Mouse (Mus musculus) myocyte (in vitro differentiated cells): ENCODE measurements around the gene Garnl3. TPM values are rescaled to one million over a fixed set of nuclear protein-coding genes. Genes with fewer than 3 reads are reported as not detected.

Source experiments
- H3K27me3 ChIP-seq: one replicate; pipeline ENCODE4 v1.6.1; 2011; ENCODE audit not compliant: control insufficient read depth, insufficient read depth, insufficient read length
- H3K36me3 ChIP-seq: one replicate; pipeline ENCODE4 v1.6.1; 2011; ENCODE audit not compliant: control insufficient read depth, insufficient read depth
- H3K4me2 ChIP-seq: one replicate; pipeline ENCODE4 v1.6.1; 2011; ENCODE audit warnings: low read depth, control low read depth
- H3K4me3 ChIP-seq: one replicate; pipeline ENCODE4 v1.5.1; 2011; ENCODE audit warnings: mild to moderate bottlenecking, control low read depth, moderate library complexity
- H3K79me2 ChIP-seq: one replicate; pipeline ENCODE4 v1.6.1; 2011; ENCODE audit not compliant: control insufficient read depth, insufficient read depth
- H3ac ChIP-seq: one replicate; pipeline ENCODE4 v1.6.1; 2011; ENCODE audit not compliant: control insufficient read depth, insufficient read length
- CEBPB ChIP-seq: IDR thresholded peaks from 2 replicates; pipeline ENCODE4 v1.6.1; 2011; ENCODE audit warnings: mild to moderate bottlenecking, moderate library complexity; ENCODE audit not compliant: poor library complexity, insufficient read depth, severe bottlenecking
- E2F4 ChIP-seq: IDR thresholded peaks from one replicate; pipeline ENCODE4 v1.6.1; 2011; ENCODE audit warnings: mild to moderate bottlenecking, control low read depth, moderate library complexity; ENCODE audit not compliant: insufficient read depth
- MAX ChIP-seq: IDR thresholded peaks from one replicate; pipeline ENCODE4 v1.6.1; 2011; ENCODE audit warnings: low read depth, mild to moderate bottlenecking, control low read depth
- MYOD1 ChIP-seq, 3 experiments: IDR thresholded peaks; one replicate each; pipeline ENCODE4 v1.6.1; 2011; ENCODE audit warnings: control low read depth in 2 of 3, low read depth in 2 of 3, mild to moderate bottlenecking in 2 of 3, moderate library complexity in 1 of 3; ENCODE audit not compliant: insufficient read length in 2 of 3, control insufficient read depth in 1 of 3
- MYOG ChIP-seq, 3 experiments: IDR thresholded peaks; one replicate each; pipeline ENCODE4 v1.6.1; 2011; ENCODE audit warnings: control low read depth in 2 of 3, low read depth in 2 of 3, mild to moderate bottlenecking in 2 of 3; ENCODE audit not compliant: insufficient read length in 2 of 3, control insufficient read depth in 1 of 3, insufficient read depth in 1 of 3
- POLR2A ChIP-seq: IDR thresholded peaks from one replicate; pipeline ENCODE4 v1.6.1; 2011; ENCODE audit warnings: low read depth, mild to moderate bottlenecking, control low read depth, moderate library complexity; ENCODE audit not compliant: insufficient read length
- POLR2AphosphoS2 ChIP-seq: IDR thresholded peaks from one replicate; pipeline ENCODE4 v1.6.1; 2011; ENCODE audit warnings: low read depth, control low read depth; ENCODE audit not compliant: insufficient read length
- REST ChIP-seq: IDR thresholded peaks from one replicate; pipeline ENCODE4 v1.6.1; 2011; ENCODE audit warnings: mild to moderate bottlenecking, control low read depth, moderate library complexity; ENCODE audit not compliant: insufficient read depth, insufficient read length
- SRF ChIP-seq: IDR thresholded peaks from one replicate; pipeline ENCODE4 v1.6.1; 2011; ENCODE audit warnings: low read depth; ENCODE audit not compliant: control insufficient read depth, insufficient read length
- TCF12 ChIP-seq: IDR thresholded peaks from one replicate; pipeline ENCODE4 v1.6.1; 2011; ENCODE audit warnings: mild to moderate bottlenecking, control low read depth; ENCODE audit not compliant: poor library complexity, insufficient read depth, severe bottlenecking
- TCF3 ChIP-seq: IDR thresholded peaks from one replicate; pipeline ENCODE4 v1.6.1; 2011; ENCODE audit warnings: low read depth, control low read depth; ENCODE audit not compliant: insufficient read length
- USF1 ChIP-seq: IDR thresholded peaks from one replicate; pipeline ENCODE4 v1.6.1; 2011; ENCODE audit warnings: low read depth, mild to moderate bottlenecking, control low read depth, moderate library complexity
- polyA plus RNA-seq: library from polyadenylated mRNA; unstranded; fragments of >200 nt; fragmentation: generic; extraction: Trizol; gene quantifications from one replicate; pipeline ENCODE4 v1.2.1, GENCODE M21; 2012; ENCODE audit warnings: missing spikeins

The Garnl3 gene
- polyA plus RNA-seq, 1 experiment: 2.1 TPM

DNA sequence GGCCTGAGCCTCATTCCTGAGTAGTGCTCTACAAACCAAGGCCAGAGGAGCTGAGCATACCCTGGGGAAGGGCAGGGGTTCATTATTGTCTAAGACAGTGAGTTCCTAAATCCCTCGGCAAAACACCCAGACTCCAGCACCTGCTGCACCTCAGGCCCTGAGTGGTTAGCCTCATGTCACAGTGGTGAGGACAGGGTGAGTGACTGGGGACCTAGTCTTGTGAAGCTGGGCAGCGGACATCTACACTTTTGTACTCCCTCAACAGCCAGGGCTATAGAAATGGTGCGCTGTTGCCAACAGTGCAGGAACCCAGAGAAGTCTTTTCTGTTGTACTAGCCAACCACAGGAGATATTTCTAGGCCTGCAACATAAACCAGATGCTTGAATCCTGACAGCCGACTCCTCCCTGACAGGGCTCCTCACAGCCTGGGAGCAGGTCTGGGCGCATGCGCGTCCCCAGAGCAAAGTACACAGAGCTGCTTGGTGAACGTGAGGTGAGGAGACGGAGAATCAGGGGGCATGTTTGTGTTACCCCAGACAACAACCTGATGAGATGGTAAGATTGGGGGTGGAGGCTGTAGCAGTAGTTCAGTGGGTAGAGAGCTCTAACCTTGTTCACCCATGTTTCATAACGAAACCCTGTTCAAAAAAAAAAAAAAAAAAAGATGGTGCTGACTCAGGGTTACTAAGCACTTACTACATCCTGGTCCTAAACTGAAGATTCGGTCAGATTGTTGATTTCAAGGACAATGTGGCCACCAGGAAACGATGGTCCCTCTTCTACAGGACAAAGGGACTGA lies 46.2 kb upstream of the Garnl3 start:
- Histone ChIP-seq H3K4me2 (peak overlapping the region; percentile 39), H3K4me3 (no peak overlapping the region), H3K36me3 (no peaks in the 10 kb centered on the region), H3K27me3 (no peaks in the 10 kb centered on the region), H3K79me2 (no peaks in the 10 kb centered on the region), H3ac (no peak overlapping the region)
- no peak for TF ChIP-seq SRF
- no peak for TF ChIP-seq MAX
- no peak for TF ChIP-seq MYOD1 (IDR thresholded peaks at IDR 0.05; ENCODE audit: control insufficient read depth in 1 of 3, insufficient read length in 2 of 3, low read depth in 2 of 3)
- TF ChIP-seq E2F4: no peak
- TF ChIP-seq TCF12: no peak
- TF ChIP-seq REST: no peak

DNA sequence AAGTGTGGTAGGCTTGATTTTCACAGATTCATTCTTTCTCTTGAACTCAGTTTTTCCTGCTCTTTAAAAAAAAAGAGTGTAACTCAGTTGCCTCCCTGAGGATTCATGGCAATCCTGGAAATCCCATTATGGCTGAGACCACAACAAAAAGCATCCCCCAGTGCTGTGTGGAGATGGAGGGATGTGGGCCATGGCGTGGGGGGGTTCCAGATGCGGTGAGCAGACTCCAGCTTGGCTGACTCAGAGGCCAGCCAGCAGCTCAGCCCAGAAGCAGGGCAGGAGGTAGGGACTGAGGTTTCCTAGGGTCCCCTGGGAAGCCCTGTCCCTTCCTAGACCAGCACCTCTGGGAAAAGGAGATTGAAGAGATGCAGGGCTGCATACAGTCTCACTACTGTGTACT lies 45.5 kb upstream of the Garnl3 start:
- Histone ChIP-seq H3K36me3 (no peaks in the 10 kb centered on the region), H3K27me3 (no peaks in the 10 kb centered on the region), H3K4me2 (peak overlapping the region; percentile 39), H3ac (no peak overlapping the region), H3K79me2 (no peaks in the 10 kb centered on the region), H3K4me3 (no peak overlapping the region)
- TF ChIP-seq MAX (no peak), E2F4 (no peak), TCF3 (no peak), MYOD1 (IDR thresholded peaks at IDR 0.05; ENCODE audit: control insufficient read depth in 1 of 3, insufficient read length in 2 of 3, low read depth in 2 of 3) (no peak), USF1 (no peak), SRF (no peak), POLR2AphosphoS2 (no peak), REST (no peak), TCF12 (no peak), CEBPB (no peak), POLR2A (no peak), MYOG (IDR thresholded peaks at IDR 0.05; ENCODE audit: control insufficient read depth in 1 of 3, insufficient read depth in 1 of 3, insufficient read length in 2 of 3, low read depth in 2 of 3) (no peak)

DNA sequence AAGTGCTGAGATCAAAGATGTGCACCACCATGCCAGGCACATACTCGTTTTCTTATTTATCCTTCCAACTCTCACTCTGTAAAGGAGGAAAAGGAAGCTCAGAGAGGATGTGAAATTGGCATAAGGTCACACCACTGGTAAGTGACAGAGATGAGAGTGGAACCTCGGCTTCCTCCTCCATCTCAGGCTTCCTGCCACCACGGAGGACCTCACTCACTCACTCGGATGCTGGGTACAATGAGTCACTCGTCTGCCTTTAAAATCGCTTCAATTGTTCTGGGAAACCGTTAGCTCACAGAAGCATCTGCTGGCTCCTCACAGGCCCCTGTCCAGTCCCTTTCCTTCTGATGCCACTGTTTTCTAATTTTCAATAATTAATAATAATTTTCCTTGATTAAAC lies 45.1 kb upstream of the Garnl3 start:
- Histone ChIP-seq H3K36me3 (no peaks in the 10 kb centered on the region), H3K4me2 (peak overlapping the region; percentile 39), H3K27me3 (no peaks in the 10 kb centered on the region), H3ac (no peak overlapping the region), H3K4me3 (no peak overlapping the region), H3K79me2 (no peaks in the 10 kb centered on the region)
- TF ChIP-seq REST (no peak), TCF3 (no peak), CEBPB (no peak), POLR2AphosphoS2 (no peak), MYOD1 (IDR thresholded peaks at IDR 0.05; ENCODE audit: control insufficient read depth in 1 of 3, insufficient read length in 2 of 3, low read depth in 2 of 3) (no peak), POLR2A (no peak), MYOG (IDR thresholded peaks at IDR 0.05; ENCODE audit: control insufficient read depth in 1 of 3, insufficient read depth in 1 of 3, insufficient read length in 2 of 3, low read depth in 2 of 3) (no peak), MAX (no peak), SRF (no peak), USF1 (no peak), TCF12 (no peak), E2F4 (no peak)

DNA sequence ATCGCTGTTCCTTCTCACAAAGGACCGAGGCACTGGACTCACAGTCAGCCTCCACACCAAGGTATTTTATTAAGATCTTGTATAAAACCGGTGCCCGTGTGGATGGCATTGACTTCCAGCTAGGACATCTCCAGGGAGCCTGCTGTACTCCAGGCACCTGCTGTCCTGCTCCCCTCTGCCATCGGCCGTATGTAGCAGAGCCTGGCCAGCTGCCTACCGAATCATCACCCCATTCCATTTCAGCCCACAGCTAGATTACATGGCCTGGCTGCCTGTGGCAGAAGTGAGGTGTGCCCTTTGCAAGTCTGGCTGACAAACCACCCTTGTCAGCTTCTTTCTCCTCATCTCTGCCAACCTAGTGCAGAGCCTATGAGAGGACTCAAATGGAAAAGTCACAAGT lies 42.2 kb upstream of the Garnl3 start:
- no peak for TF ChIP-seq CEBPB
- peak in 2 of 3 experiments; percentile 67 to 85 for TF ChIP-seq MYOD1 (IDR thresholded peaks at IDR 0.05; ENCODE audit: control insufficient read depth in 1 of 3, insufficient read length in 2 of 3, low read depth in 2 of 3)
- peak in 2 of 3 experiments; percentile 53 to 79 for TF ChIP-seq MYOG (IDR thresholded peaks at IDR 0.05; ENCODE audit: control insufficient read depth in 1 of 3, insufficient read depth in 1 of 3, insufficient read length in 2 of 3, low read depth in 2 of 3)
- Histone ChIP-seq H3K79me2 (no peaks in the 10 kb centered on the region), H3ac (no peak overlapping the region), H3K36me3 (no peaks in the 10 kb centered on the region), H3K4me3 (no peak overlapping the region), H3K27me3 (no peaks in the 10 kb centered on the region), H3K4me2 (no peak overlapping the region)

DNA sequence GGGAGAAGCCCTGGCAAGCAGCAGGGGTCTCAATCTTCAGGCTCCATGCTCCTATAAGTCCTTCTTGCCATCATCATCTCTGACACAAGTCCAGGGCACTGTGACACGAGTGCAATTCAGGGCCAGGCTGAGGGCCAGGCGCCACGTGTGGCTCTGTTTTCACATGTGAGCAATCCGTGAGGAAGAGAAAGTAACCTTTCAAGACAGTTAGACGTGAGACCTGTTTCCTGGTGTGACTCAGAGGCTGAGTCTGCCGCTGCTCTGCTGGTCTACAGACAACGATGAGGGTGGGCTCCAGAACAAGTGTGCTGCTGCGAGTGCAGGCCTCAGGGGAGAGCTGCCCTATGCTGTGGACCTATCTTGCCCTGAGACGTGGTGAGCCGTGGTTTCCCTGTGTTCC lies 41.7 kb upstream of the Garnl3 start:
- no peak overlapping the region for H3K4me2 ChIP-seq
- TF ChIP-seq MYOG (IDR thresholded peaks at IDR 0.05; ENCODE audit: control insufficient read depth in 1 of 3, insufficient read depth in 1 of 3, insufficient read length in 2 of 3, low read depth in 2 of 3): peak in 2 of 3 experiments; percentile 27 to 29
- TF ChIP-seq POLR2A: no peak
- peak in 1 of 3 experiments; percentile 1 for TF ChIP-seq MYOD1 (IDR thresholded peaks at IDR 0.05; ENCODE audit: control insufficient read depth in 1 of 3, insufficient read length in 2 of 3, low read depth in 2 of 3)
- no peak overlapping the region for H3ac ChIP-seq
- H3K36me3 ChIP-seq: no peaks in the 10 kb centered on the region
- no peaks in the 10 kb centered on the region for H3K27me3 ChIP-seq
- H3K79me2 ChIP-seq: no peaks in the 10 kb centered on the region
- no peak overlapping the region for H3K4me3 ChIP-seq
